Mouse (Mus musculus): ENCODE results near the gene Wwox. TPM values are rescaled to one million over a fixed set of nuclear protein-coding genes. Genes with fewer than 3 reads are reported as not detected.
A peak's percentile ranks its signal among the peaks of the same experiment; 100 is the strongest.

Gene Wwox
- polyA plus RNA-seq, 1 experiment from 2014 or later = 13.7 TPM

DNA sequence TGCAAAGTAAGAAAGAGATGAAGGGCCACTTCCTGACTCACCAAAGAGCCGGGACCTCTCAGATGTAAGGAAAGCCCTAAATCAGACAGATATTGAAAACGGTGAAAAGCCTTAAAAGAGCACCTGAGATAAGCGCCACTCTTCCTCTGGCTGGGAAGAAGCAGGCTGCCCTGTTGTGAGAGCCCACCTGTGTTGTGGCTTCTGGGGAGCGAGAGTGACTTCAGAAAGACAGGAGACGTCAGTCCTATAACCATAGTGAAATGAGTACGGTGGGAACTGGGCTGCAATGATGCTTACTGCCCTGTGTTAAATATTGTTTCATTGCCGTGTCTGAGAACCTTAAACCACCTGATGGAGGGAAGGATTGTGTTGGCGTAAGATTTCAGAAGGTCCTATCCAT lies 431.0 kb downstream of the Wwox start:
- Histone ChIP-seq H3K4me1 (peaks cover 5% of the 10 kb centered on the region; the same call in 1 of the 2 replicates), H3K4me2 (replicated peaks) (no peak overlapping the region), H3K9ac (no peak overlapping the region), H3K36me3 (no peaks in the 10 kb centered on the region), H3K4me3 (replicated peaks) (no peak overlapping the region), H3K27ac (replicated peaks) (no peak overlapping the region), H3K27me3 (no peaks in the 10 kb centered on the region), H3K9me3 (replicated peaks) (no peaks in the 10 kb centered on the region)
- ATAC-seq (ENCODE audit: insufficient number of reproducible peaks, low FRiP score, low TSS enrichment, low read depth) = no peak
- 89% methylated on average over 8 of the region's 8 CpGs for WGBS

DNA sequence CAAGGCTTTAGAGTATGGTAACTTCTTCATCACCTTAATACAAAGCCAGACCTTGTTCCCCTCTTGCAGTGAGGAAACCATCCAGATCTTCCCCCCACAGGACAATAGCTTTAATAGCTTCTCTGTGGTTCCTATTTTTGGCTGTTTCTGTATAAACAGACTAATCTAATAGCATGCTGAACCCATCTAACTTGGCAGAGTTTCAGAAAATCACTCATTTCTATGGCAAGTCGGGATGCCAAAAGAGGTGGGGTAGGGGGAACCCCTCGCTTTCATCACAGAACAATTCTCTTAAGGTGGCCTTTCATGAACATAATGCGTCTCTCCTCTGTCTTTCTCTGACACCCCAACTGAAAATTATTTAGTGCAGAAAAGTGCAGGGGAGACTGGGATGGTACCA lies 433.0 kb downstream of the Wwox start:
- no peak; the same call in 1 of the 2 replicates for ATAC-seq (ENCODE audit: insufficient number of reproducible peaks, low FRiP score, low TSS enrichment, low read depth)
- H3K4me1 ChIP-seq = peaks cover 24% of the 10 kb centered on the region
- H3K27ac ChIP-seq (replicated peaks) = peak overlapping the region; percentile 3; the same call in 1 of the 2 replicates
- H3K9ac ChIP-seq = no peak overlapping the region
- H3K4me3 ChIP-seq (replicated peaks) = no peak overlapping the region
- H3K27me3 ChIP-seq = no peaks in the 10 kb centered on the region
- H3K4me2 ChIP-seq (replicated peaks) = no peak overlapping the region
- H3K36me3 ChIP-seq = no peaks in the 10 kb centered on the region
- 23% methylated on average over 3 of the region's 3 CpGs for WGBS
- H3K9me3 ChIP-seq (replicated peaks) = no peaks in the 10 kb centered on the region

DNA sequence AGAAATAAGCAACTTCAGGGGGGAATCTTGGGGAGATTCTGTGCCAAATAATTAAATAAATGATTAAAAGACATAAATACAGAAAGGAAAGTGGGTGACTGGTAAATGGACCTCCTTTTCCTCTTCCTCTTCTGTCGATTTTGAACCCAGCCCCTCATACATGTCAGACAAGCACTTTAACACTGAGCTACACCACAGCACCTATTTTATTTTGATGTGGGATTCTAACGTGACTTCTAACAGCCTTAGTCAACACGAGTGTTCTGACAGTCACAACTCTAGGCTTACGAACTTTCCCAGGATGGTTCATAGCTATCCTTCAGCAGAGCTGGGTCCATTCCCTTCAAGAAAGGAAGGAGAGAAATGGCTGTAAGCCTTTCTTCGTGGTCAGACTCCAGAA lies 435.7 kb downstream of the Wwox start:
- no peak for ATAC-seq (ENCODE audit: insufficient number of reproducible peaks, low FRiP score, low TSS enrichment, low read depth)
- H3K4me2 ChIP-seq (replicated peaks) = no peak overlapping the region
- H3K27ac ChIP-seq (replicated peaks) = no peak overlapping the region
- H3K27me3 ChIP-seq = peaks cover 10% of the 10 kb centered on the region; the same call in 1 of the 2 replicates
- H3K9ac ChIP-seq = no peak overlapping the region
- 88% methylated on average over 5 of the region's 5 CpGs for WGBS
- peaks cover 25% of the 10 kb centered on the region for H3K4me1 ChIP-seq
- H3K9me3 ChIP-seq (replicated peaks) = no peaks in the 10 kb centered on the region
- H3K36me3 ChIP-seq = no peaks in the 10 kb centered on the region
- no peak overlapping the region for H3K4me3 ChIP-seq (replicated peaks)

DNA sequence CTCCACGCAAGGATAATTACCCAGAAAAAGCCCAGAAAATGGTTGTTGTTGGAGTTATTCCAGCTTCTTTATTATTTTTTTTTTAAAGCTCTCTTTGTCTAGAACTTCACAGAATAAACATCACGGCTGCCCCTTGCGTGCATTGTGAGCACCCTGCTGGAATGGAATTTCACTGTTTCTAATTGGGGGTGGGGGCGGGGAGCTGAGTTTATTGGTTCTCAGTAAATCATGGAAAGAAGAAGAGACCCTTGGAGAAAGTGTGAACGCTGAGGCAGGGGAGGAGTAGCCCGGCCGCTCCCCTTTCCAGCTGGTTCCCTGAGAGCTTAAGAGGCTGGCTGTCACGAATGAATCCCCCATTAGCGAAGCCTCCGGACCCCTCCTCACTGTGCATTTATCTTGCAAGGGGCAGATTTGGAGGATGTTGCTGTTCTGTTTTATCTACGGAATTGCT lies 436.7 kb downstream of the Wwox start:
- no peaks in the 10 kb centered on the region for H3K9me3 ChIP-seq (replicated peaks)
- peak overlapping the region; percentile 39; the same call in 1 of the 2 replicates for H3K27ac ChIP-seq (replicated peaks)
- H3K4me1 ChIP-seq = peaks cover 25% of the 10 kb centered on the region
- no peaks in the 10 kb centered on the region for H3K36me3 ChIP-seq
- ATAC-seq (ENCODE audit: insufficient number of reproducible peaks, low FRiP score, low TSS enrichment, low read depth) = no peak
- H3K27me3 ChIP-seq = peaks cover 10% of the 10 kb centered on the region; the same call in 1 of the 2 replicates
- 0 out of 2 replicates have a peak overlapping the region, but pooled peaks have one; percentile 8 for H3K4me2 ChIP-seq (replicated peaks)
- no peak overlapping the region for H3K4me3 ChIP-seq (replicated peaks)
- WGBS = 14% methylated on average over 11 of the region's 11 CpGs
- no peak overlapping the region for H3K9ac ChIP-seq

DNA sequence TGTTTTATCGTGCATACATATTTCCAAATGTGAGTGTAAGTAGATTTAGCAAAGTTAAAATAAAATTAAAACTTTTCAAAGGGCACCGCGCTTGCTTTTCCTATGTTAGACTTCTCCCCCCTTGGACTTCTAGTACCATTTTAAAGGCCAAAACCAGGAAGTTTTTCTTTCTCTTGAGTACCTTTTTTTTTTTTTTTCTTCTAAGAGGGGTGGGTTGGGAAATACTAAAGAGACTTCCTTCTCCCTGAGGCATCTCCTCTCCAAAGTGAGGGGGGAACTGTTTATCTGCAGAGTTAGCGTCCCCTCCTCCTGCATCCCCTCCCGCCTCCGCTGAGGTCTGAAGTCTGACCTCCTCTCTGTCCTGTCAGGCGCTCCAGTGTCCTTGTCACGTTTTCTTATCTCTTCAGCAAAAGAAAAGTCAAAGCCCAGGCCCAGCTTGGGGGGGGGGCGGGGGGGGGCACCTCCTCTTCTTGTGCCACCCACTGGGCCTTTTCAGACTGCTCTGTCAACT lies 437.3 kb downstream of the Wwox start:
- peaks cover 10% of the 10 kb centered on the region; the same call in 1 of the 2 replicates for H3K27me3 ChIP-seq
- H3K9ac ChIP-seq = no peak overlapping the region
- peaks cover 25% of the 10 kb centered on the region for H3K4me1 ChIP-seq
- H3K27ac ChIP-seq (replicated peaks) = peak overlapping the region; percentile 39; the same call in 1 of the 2 replicates
- 0 out of 2 replicates have a peak overlapping the region, but pooled peaks have one; percentile 8 for H3K4me2 ChIP-seq (replicated peaks)
- no peaks in the 10 kb centered on the region for H3K36me3 ChIP-seq
- WGBS = 41% methylated on average over 9 of the region's 9 CpGs
- no peak overlapping the region for H3K4me3 ChIP-seq (replicated peaks)
- H3K9me3 ChIP-seq (replicated peaks) = no peaks in the 10 kb centered on the region
- no peak for ATAC-seq (ENCODE audit: insufficient number of reproducible peaks, low FRiP score, low TSS enrichment, low read depth)

DNA sequence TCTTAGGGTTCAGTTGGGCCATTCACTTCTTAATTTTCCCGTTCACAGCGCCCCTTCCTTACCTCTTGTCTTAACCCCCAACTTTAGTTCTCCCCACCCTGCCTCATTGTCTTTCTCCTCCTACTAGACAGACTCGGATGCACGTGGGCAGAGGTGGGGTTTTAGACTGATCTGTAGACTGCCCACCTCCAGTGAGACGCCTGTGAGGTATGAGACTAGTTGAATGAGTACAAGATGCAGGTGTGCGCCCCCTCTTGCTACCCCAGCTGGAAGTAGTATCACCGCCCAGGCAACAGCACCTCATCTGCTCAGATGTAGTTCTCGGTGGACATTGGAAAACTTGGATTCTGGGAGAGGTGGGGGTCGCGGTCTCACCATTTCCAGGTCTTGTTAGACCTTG lies 437.8 kb downstream of the Wwox start:
- 75% methylated on average over 10 of the region's 10 CpGs for WGBS
- Histone ChIP-seq H3K4me2 (replicated peaks) (no peak overlapping the region), H3K9ac (no peak overlapping the region)

DNA sequence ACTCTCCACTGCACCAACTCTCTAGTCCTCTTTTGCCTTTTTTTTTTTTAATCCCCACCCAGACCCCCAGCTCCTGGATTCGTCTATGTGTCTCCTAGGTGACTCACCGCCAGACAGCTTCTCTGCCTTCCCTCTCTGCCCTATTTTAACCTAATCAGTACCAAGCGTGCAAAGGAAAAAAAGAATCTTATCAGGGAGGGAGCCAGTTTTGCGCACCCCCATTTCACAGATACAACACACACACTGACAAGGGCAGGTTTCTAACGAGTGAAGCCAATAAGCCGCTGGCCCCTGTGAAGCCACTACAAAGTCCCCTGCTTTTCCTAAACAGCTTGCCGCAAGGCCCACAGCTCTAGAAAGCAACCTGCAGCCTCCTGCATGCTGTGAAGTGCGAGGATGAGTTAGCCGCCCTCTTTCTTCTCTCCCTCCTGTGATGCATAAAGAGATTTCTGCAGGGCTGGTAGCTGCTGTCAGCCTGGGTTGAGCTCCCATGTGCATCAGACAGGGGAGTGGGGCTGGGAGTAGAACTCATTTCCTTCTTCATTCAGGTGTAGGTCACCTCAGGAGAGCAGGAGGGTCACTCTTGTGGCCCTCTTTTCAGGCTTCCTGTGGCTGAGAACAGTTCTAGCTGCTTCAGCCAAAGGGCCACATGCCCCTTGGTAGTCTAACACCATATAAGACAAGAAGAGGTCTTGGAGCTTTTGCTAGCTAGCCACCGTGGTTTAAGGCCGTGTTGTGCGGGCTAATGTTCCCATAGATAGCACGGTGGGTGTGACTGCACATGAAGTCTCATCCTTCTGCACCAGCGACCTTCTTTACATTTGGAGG lies 439.2 kb downstream of the Wwox start:
- Histone ChIP-seq H3K4me3 (replicated peaks) (no peak overlapping the region), H3K27me3 (peaks cover 10% of the 10 kb centered on the region; the same call in 1 of the 2 replicates), H3K9me3 (replicated peaks) (no peaks in the 10 kb centered on the region), H3K36me3 (no peaks in the 10 kb centered on the region), H3K4me2 (replicated peaks) (no peak overlapping the region), H3K27ac (replicated peaks) (no peak overlapping the region), H3K9ac (no peak overlapping the region), H3K4me1 (peaks cover 26% of the 10 kb centered on the region)
- 76% methylated on average over 14 of the region's 14 CpGs for WGBS
- no peak for ATAC-seq (ENCODE audit: insufficient number of reproducible peaks, low FRiP score, low TSS enrichment, low read depth)

More for the DNA sequence above, 437.8 kb downstream of the Wwox start:
- Histone ChIP-seq H3K36me3 (no peaks in the 10 kb centered on the region), H3K27me3 (peaks cover 10% of the 10 kb centered on the region; the same call in 1 of the 2 replicates), H3K9me3 (replicated peaks) (no peaks in the 10 kb centered on the region), H3K27ac (replicated peaks) (no peak overlapping the region), H3K4me1 (peaks cover 27% of the 10 kb centered on the region), H3K4me3 (replicated peaks) (no peak overlapping the region)
- no peak for ATAC-seq (ENCODE audit: insufficient number of reproducible peaks, low FRiP score, low TSS enrichment, low read depth)

DNA sequence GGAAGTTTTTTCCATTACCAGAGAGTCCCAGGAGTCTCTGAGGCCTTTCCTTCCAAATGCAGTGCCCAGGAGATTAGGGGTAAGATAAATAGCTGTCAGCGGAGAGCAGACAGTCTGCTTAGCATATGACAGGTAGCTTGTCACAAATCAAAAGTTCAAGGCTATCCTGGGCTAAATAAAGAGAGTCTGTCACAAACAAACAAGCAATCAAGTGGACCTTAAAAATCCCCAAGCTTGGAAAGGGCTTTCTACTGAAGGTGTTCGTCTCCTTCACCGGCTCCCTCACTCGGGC lies 439.8 kb downstream of the Wwox start:
- 87% methylated on average over 4 of the region's 4 CpGs for WGBS

DNA sequence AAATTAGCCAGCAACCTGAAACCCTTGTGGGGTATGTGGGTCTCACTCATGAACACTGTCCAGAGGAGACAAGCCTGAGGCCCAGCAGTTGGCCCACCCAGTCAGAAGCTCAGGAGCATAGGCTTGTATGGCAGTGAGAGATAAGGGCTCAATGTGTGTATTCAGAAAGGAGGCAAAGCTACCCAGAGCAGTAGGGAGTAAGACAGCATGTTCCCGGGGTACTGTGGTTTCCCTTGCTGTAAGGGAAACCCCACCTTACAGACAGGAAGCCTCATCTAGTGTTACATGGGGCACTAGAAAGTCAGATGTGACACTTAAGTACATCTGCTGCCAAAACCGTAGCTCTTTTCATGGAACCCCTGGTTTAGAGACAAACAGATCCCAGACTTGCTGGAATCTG lies 440.2 kb downstream of the Wwox start:
- H3K4me1 ChIP-seq = peaks cover 26% of the 10 kb centered on the region
- no peak overlapping the region for H3K27ac ChIP-seq (replicated peaks)
- no peak overlapping the region for H3K4me2 ChIP-seq (replicated peaks)
- H3K9ac ChIP-seq = no peak overlapping the region
- no peak for ATAC-seq (ENCODE audit: insufficient number of reproducible peaks, low FRiP score, low TSS enrichment, low read depth)
- WGBS = 51% methylated on average over 2 of the region's 2 CpGs
- H3K9me3 ChIP-seq (replicated peaks) = no peaks in the 10 kb centered on the region
- H3K27me3 ChIP-seq = peaks cover 10% of the 10 kb centered on the region; the same call in 1 of the 2 replicates
- H3K36me3 ChIP-seq = no peaks in the 10 kb centered on the region
- H3K4me3 ChIP-seq (replicated peaks) = no peak overlapping the region

More for the DNA sequence above, 439.8 kb downstream of the Wwox start:
- Histone ChIP-seq H3K27me3 (peaks cover 10% of the 10 kb centered on the region; the same call in 1 of the 2 replicates), H3K4me1 (peaks cover 26% of the 10 kb centered on the region), H3K9ac (no peak overlapping the region), H3K9me3 (replicated peaks) (no peaks in the 10 kb centered on the region), H3K4me2 (replicated peaks) (no peak overlapping the region), H3K27ac (replicated peaks) (no peak overlapping the region), H3K36me3 (no peaks in the 10 kb centered on the region), H3K4me3 (replicated peaks) (no peak overlapping the region)
- no peak for ATAC-seq (ENCODE audit: insufficient number of reproducible peaks, low FRiP score, low TSS enrichment, low read depth)

DNA sequence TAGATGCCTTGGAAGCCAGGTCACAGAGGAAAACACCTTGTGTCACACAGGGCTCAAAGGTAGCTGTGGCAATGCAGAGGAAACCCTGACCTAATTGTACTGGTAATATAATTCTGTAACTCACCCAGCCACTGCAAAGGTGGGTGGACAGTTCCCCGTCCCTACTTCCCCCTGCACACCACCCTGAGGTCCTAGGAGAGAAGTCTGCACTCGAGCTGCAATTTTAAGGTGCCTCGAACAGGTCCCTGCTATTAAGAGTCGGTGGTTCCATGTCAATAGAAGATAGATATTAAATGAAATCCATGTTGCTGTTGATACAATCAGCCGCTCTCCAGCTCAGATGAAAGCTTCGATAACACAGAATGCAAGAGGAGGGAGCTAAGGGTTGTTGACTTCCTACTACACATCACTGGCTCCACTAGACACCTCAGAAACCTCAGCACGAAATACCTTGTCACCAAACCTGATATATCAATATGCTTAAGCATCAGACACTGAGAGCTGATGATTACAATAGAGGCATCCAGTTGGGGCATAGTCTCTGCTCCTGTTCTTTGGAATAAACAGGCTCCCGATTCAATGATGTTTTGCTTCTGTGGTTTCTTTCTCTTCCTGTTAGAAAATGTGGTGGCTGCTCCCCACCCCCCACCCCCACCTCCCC lies 441.1 kb downstream of the Wwox start:
- H3K27me3 ChIP-seq = peaks cover 10% of the 10 kb centered on the region; the same call in 1 of the 2 replicates
- H3K4me1 ChIP-seq = peaks cover 25% of the 10 kb centered on the region
- no peak for ATAC-seq (ENCODE audit: insufficient number of reproducible peaks, low FRiP score, low TSS enrichment, low read depth)
- H3K27ac ChIP-seq (replicated peaks) = no peak overlapping the region
- H3K4me2 ChIP-seq (replicated peaks) = no peak overlapping the region
- H3K4me3 ChIP-seq (replicated peaks) = no peak overlapping the region
- no peaks in the 10 kb centered on the region for H3K36me3 ChIP-seq
- 62% methylated on average over 8 of the region's 8 CpGs for WGBS
- H3K9me3 ChIP-seq (replicated peaks) = no peaks in the 10 kb centered on the region
- H3K9ac ChIP-seq = no peak overlapping the region

DNA sequence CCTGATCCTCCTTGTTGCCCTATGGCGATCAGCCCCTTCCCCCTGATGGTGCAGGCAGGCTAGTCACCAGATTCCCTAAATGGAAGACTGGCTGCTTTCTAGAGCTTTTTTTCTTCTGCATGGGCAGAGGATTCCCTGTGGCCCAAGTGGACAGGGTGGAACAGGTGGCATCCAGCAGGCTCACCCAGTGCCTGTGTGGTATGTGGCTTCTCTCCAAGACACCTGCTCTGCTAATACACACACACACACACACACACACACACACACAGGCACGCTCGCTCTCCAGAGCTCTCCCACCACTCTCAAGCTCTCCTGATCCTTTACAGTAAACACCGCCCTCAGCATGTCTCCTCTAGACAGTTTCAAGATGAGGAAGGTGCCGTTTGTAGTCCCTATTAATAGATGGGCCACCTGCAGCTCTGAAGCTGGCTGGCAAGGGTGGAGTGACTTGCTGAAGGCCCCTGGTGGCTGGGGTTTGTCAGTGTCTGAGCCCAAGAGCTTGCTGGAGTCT lies 442.5 kb downstream of the Wwox start:
- WGBS = 56% methylated on average over 5 of the region's 5 CpGs
- no peaks in the 10 kb centered on the region for H3K36me3 ChIP-seq
- H3K4me2 ChIP-seq (replicated peaks) = no peak overlapping the region
- peak; percentile 53; the same call in 1 of the 2 replicates for ATAC-seq (ENCODE audit: insufficient number of reproducible peaks, low FRiP score, low TSS enrichment, low read depth)
- no peak overlapping the region for H3K4me3 ChIP-seq (replicated peaks)
- H3K27ac ChIP-seq (replicated peaks) = no peak overlapping the region
- no peak overlapping the region for H3K9ac ChIP-seq
- peaks cover 10% of the 10 kb centered on the region; the same call in 1 of the 2 replicates for H3K27me3 ChIP-seq
- H3K9me3 ChIP-seq (replicated peaks) = no peaks in the 10 kb centered on the region
- H3K4me1 ChIP-seq = peaks cover 12% of the 10 kb centered on the region

Data from embryonic facial prominence, embryonic 15.5 days (tissue).